Mouse (Mus musculus) E14TG2a.4 (cell line): Measurements from ENCODE around the gene Bhlhe40.

ENCODE experiments used
- H3K27me3 ChIP-seq: 2 replicates; pipeline ENCODE4 v1.6.1; 2014; ENCODE audit warnings: low read length, control low read depth; ENCODE audit not compliant: insufficient read depth
- H3K36me3 ChIP-seq: 2 replicates; pipeline ENCODE4 v1.6.1; 2014; ENCODE audit warnings: low read length, control low read depth; ENCODE audit not compliant: insufficient read depth
- H3K4me1 ChIP-seq: replicated peaks from 2 replicates; pipeline ENCODE4 v1.6.1; 2014; ENCODE audit warnings: low read depth, low read length, control low read depth
- H3K4me3 ChIP-seq: replicated peaks from 2 replicates; pipeline ENCODE4 v1.5.1; 2014; ENCODE audit warnings: mild to moderate bottlenecking, low read length
- H3K9me3 ChIP-seq: 2 replicates; pipeline ENCODE4 v1.6.1; 2014; ENCODE audit warnings: low read length, control low read depth
- CTCF ChIP-seq: conservative IDR thresholded peaks from 2 replicates; pipeline ENCODE4 v1.5.1; 2014; ENCODE audit warnings: low read length
- NANOG ChIP-seq: IDR thresholded peaks from 2 replicates; pipeline ENCODE4 v1.6.1; 2014; ENCODE audit warnings: borderline replicate concordance, low read length, mixed read lengths
- POU5F1 ChIP-seq: IDR thresholded peaks from 2 replicates; pipeline ENCODE4 v1.6.1; 2014; ENCODE audit warnings: low read length, borderline replicate concordance

The Bhlhe40 gene

GRCm38 (mm10) chr6:108702648-108703047, 42.2 kb downstream of the Bhlhe40 start:
- Histone ChIP-seq H3K4me1 (peaks cover 92% of the 10 kb centered on the region), H3K36me3 (no peaks in the 10 kb centered on the region), H3K9me3 (no peaks in the 10 kb centered on the region), H3K27me3 (no peaks in the 10 kb centered on the region), H3K4me3 (peak overlapping the region; percentile 10; the same call in 1 of the 2 replicates)
- no peak for TF ChIP-seq POU5F1
- TF ChIP-seq NANOG: no peak
- TF ChIP-seq CTCF: no peak

- TF ChIP-seq NANOG: no peak
- no peak for TF ChIP-seq CTCF
- Histone ChIP-seq H3K27me3 (no peaks in the 10 kb centered on the region), H3K9me3 (no peaks in the 10 kb centered on the region), H3K4me1 (peaks cover 91% of the 10 kb centered on the region), H3K36me3 (no peaks in the 10 kb centered on the region), H3K4me3 (no peak overlapping the region)
These were observed 42.7 kb downstream of the Bhlhe40 start for GRCm38 (mm10) chr6:108703085-108703484.

GRCm38 (mm10) chr6:108704316-108705080, 44.1 kb downstream of the Bhlhe40 start:
- Histone ChIP-seq H3K4me1 (peaks cover 90% of the 10 kb centered on the region), H3K36me3 (no peaks in the 10 kb centered on the region), H3K9me3 (no peaks in the 10 kb centered on the region), H3K4me3 (no peak overlapping the region), H3K27me3 (no peaks in the 10 kb centered on the region)
- no peak for TF ChIP-seq POU5F1
- TF ChIP-seq CTCF: no peak
- no peak for TF ChIP-seq NANOG

- H3K4me3 ChIP-seq: no peak overlapping the region; the same call in 1 of the 2 replicates
- TF ChIP-seq POU5F1 (no peak), CTCF (no peak), NANOG (no peak)
- no peaks in the 10 kb centered on the region for H3K36me3 ChIP-seq
These were observed 45.5 kb downstream of the Bhlhe40 start for GRCm38 (mm10) chr6:108705957-108706356.

GRCm38 (mm10) chr6:108706994-108707645, 46.7 kb downstream of the Bhlhe40 start:
- peaks cover 79% of the 10 kb centered on the region for H3K4me1 ChIP-seq
- H3K27me3 ChIP-seq: no peaks in the 10 kb centered on the region
- H3K36me3 ChIP-seq: no peaks in the 10 kb centered on the region
- H3K9me3 ChIP-seq: no peaks in the 10 kb centered on the region
- H3K4me3 ChIP-seq: no peak overlapping the region
- TF ChIP-seq NANOG (no peak), POU5F1 (no peak), CTCF (no peak)

More at GRCm38 (mm10) chr6:108705957-108706356, 45.5 kb downstream of the Bhlhe40 start:
- Histone ChIP-seq H3K9me3 (no peaks in the 10 kb centered on the region), H3K27me3 (no peaks in the 10 kb centered on the region), H3K4me1 (peaks cover 85% of the 10 kb centered on the region)

GRCm38 (mm10) chr6:108709131-108709470, 48.7 kb downstream of the Bhlhe40 start:
- no peaks in the 10 kb centered on the region for H3K36me3 ChIP-seq
- no peaks in the 10 kb centered on the region for H3K9me3 ChIP-seq
- peaks cover 68% of the 10 kb centered on the region for H3K4me1 ChIP-seq
- H3K27me3 ChIP-seq: no peaks in the 10 kb centered on the region
- TF ChIP-seq NANOG: no peak
- TF ChIP-seq POU5F1: no peak
- no peak for TF ChIP-seq CTCF
- H3K4me3 ChIP-seq: peak overlapping the region; percentile 69

GRCm38 (mm10) chr6:108709471-108710231, 49.2 kb downstream of the Bhlhe40 start:
- peaks cover 63% of the 10 kb centered on the region for H3K4me1 ChIP-seq
- no peaks in the 10 kb centered on the region for H3K9me3 ChIP-seq
- H3K27me3 ChIP-seq: no peaks in the 10 kb centered on the region
- no peaks in the 10 kb centered on the region for H3K36me3 ChIP-seq
- peak overlapping the region; percentile 69 for H3K4me3 ChIP-seq
- TF ChIP-seq CTCF (peak; percentile 55), POU5F1 (no peak)

GRCm38 (mm10) chr6:108710667-108711066, 50.2 kb downstream of the Bhlhe40 start:
- Histone ChIP-seq H3K4me1 (peaks cover 53% of the 10 kb centered on the region), H3K27me3 (no peaks in the 10 kb centered on the region), H3K9me3 (no peaks in the 10 kb centered on the region), H3K4me3 (no peak overlapping the region), H3K36me3 (no peaks in the 10 kb centered on the region)
- TF ChIP-seq CTCF (peak; percentile 42; the same call in 1 of the 2 replicates), NANOG (no peak), POU5F1 (no peak)
